Mouse (Mus musculus) olfactory bulb, adult 2 months (tissue): ENCODE data around the gene Anks1b.

ENCODE experiments used
- CTCF ChIP-seq: fragments of 200-500 bp; IDR thresholded peaks from 2 replicates; pipeline ENCODE4 v1.5.1; 2012; ENCODE audit warnings: low read depth, mild to moderate bottlenecking, low read length, moderate library complexity; ENCODE audit not compliant: insufficient read depth
- POLR2A ChIP-seq: fragments of 200-500 bp; IDR thresholded peaks from 2 replicates; pipeline ENCODE4 v1.6.1; 2012; ENCODE audit warnings: mild to moderate bottlenecking, low read depth, low read length, moderate library complexity; ENCODE audit not compliant: insufficient read depth

GRCm38 (mm10) chr10:90169941-90170580 is 296.8 kb downstream of the Anks1b start:
- TF ChIP-seq POLR2A (no peak), CTCF (no peak)
